ENCODE assay signal across 22 mouse cellular contexts in the genomic region with DNA sequence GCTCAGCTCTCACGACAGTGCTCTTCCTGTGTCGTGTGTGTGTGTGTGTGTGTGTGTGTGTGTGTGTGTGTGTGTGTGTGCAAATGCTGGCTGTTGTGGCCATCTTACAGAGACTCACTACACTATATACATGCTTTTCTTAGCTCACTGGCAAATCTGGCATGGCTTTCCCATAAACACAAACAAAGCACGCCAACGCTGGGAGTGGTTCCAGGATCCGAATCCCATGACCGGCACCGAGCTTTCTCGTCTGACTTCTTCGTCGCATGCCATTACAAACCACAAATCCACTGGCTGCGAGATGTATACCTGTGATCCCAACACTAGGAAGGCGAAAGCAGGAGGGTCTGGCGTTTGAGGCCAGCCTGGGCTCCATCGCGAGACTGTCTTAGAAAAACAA.
DNase-seq lines count a peak whose midpoint lies in the region; ATAC-seq and TF ChIP-seq lines count a peak whose summit lies in the region.
"Had no signal": no experiment of that assay in that cellular context is flagged by ENCODE, and none has a peak within 500 bp of the region (broad histone marks: within the 10 kb centered on the region; RNA-seq: fewer than 3 reads in every experiment).

No protein-coding gene starts in this region.

- H3K4me3 ChIP-seq in forebrain, postnatal 0 days (ENCODE audit: low read depth, low read length): no peak overlapping the region
- H3K4me3 ChIP-seq in forebrain, embryonic 12.5 days (replicated peaks): no peak overlapping the region
- H3K4me3 ChIP-seq: forebrain, embryonic 13.5 days; heart, embryonic 15.5 days; hindbrain, embryonic 13.5 days; kidney, embryonic 15.5 days; left cerebral cortex, adult 2 months; midbrain, embryonic 12.5 days; neural tube, embryonic 15.5 days had no signal

- DNase-seq in cerebellum, postnatal 10 days: peak; percentile 67 to 72
- DNase-seq in cerebellum, adult 8-10 months: no peak
- peak; percentile 62 for DNase-seq in forebrain, postnatal 0 days
- DNase-seq in left cerebral cortex, postnatal 4 days: peak; percentile 30
- no peak for DNase-seq in left cerebral cortex, postnatal 10 days (ENCODE audit: extremely low spot score in 1 of 2, low spot score in 2 of 2)
- DNase-seq in thymus, postnatal 4 days: peak; percentile 42
- no peak for DNase-seq in thymus, postnatal 10 days (ENCODE audit: low spot score in 2 of 2)
- DNase-seq: adrenal gland, postnatal 14 days; heart, postnatal 36 days; kidney, adult 11 months; kidney, postnatal 36 days; layer of hippocampus, adult 9-11 months; lung, postnatal 14 days had no signal

- no peaks in the 10 kb centered on the region for H3K36me3 ChIP-seq in forebrain, postnatal 0 days (ENCODE audit: insufficient read depth)
- no peaks in the 10 kb centered on the region for H3K36me3 ChIP-seq in forebrain, embryonic 12.5 days (replicated peaks)
- H3K36me3 ChIP-seq: heart, embryonic 15.5 days; hindbrain, embryonic 13.5 days; kidney, embryonic 15.5 days; midbrain, embryonic 12.5 days; neural tube, embryonic 15.5 days had no signal

- H3K4me1 ChIP-seq in forebrain, postnatal 0 days (ENCODE audit: insufficient read depth): no peaks in the 10 kb centered on the region; the same call in 1 of the 2 replicates
- H3K4me1 ChIP-seq in forebrain, embryonic 12.5 days: no peaks in the 10 kb centered on the region
- H3K4me1 ChIP-seq: forebrain, embryonic 13.5 days; heart, embryonic 15.5 days; hindbrain, embryonic 13.5 days; kidney, embryonic 15.5 days; midbrain, embryonic 12.5 days had no signal

- no peaks in the 10 kb centered on the region for H3K9me3 ChIP-seq in forebrain, postnatal 0 days (ENCODE audit: low read length)
- H3K9me3 ChIP-seq in forebrain, embryonic 12.5 days: no peaks in the 10 kb centered on the region
- H3K9me3 ChIP-seq: forebrain, embryonic 13.5 days; heart, embryonic 15.5 days; hindbrain, embryonic 13.5 days; kidney, embryonic 15.5 days; midbrain, embryonic 12.5 days; neural tube, embryonic 15.5 days had no signal

- H3K27ac ChIP-seq in forebrain, postnatal 0 days (ENCODE audit: low read depth, low read length): no peak overlapping the region
- no peak overlapping the region for H3K27ac ChIP-seq in forebrain, embryonic 12.5 days
- H3K27ac ChIP-seq: forebrain, embryonic 13.5 days; heart, embryonic 15.5 days; hindbrain, embryonic 13.5 days; kidney, embryonic 15.5 days; left cerebral cortex, adult 2 months; midbrain, embryonic 12.5 days; neural tube, embryonic 15.5 days; stomach, postnatal 0 days had no signal

- no peak for TF ChIP-seq CTCF in forebrain, postnatal 0 days (IDR thresholded peaks at IDR 0.05; ENCODE audit: low read depth)

- no peaks in the 10 kb centered on the region for H3K27me3 ChIP-seq in forebrain, postnatal 0 days (ENCODE audit: insufficient read depth, low read length)
- H3K27me3 ChIP-seq in forebrain, embryonic 12.5 days: no peaks in the 10 kb centered on the region
- H3K27me3 ChIP-seq: forebrain, embryonic 13.5 days; heart, embryonic 15.5 days; hindbrain, embryonic 13.5 days; kidney, embryonic 15.5 days; midbrain, embryonic 12.5 days; neural tube, embryonic 15.5 days had no signal

- no peak for ATAC-seq in forebrain, postnatal 0 days
- ATAC-seq in forebrain, embryonic 12.5 days (ENCODE audit: low FRiP score): no peak
- ATAC-seq: forebrain, embryonic 13.5 days had no signal

- whole genome bisulfite sequencing in forebrain, postnatal 0 days: 62% methylated on average over 15 of the region's 15 CpGs
- 92% methylated on average over 15 of the region's 15 CpGs for WGBS in forebrain, embryonic 12.5 days

- no peak overlapping the region for H3K9ac ChIP-seq in forebrain, postnatal 0 days
- H3K9ac ChIP-seq in forebrain, embryonic 12.5 days: no peak overlapping the region
- H3K9ac ChIP-seq: forebrain, embryonic 13.5 days; heart, embryonic 15.5 days; hindbrain, embryonic 13.5 days; kidney, embryonic 15.5 days; midbrain, embryonic 12.5 days; neural tube, embryonic 15.5 days had no signal

- intact Hi-C loops in left cerebral cortex, postnatal 4 days (cut with DNase I): no loop called here
- intact Hi-C loops in left cerebral cortex, postnatal 10 days (cut with DNase I): no loop called here

- H3K4me2 ChIP-seq in forebrain, postnatal 0 days (ENCODE audit: low read depth): no peak overlapping the region
- H3K4me2 ChIP-seq in forebrain, embryonic 12.5 days: no peak overlapping the region
- H3K4me2 ChIP-seq: forebrain, embryonic 13.5 days; heart, embryonic 15.5 days; hindbrain, embryonic 13.5 days; kidney, embryonic 15.5 days; midbrain, embryonic 12.5 days; neural tube, embryonic 15.5 days had no signal

Comparison
In these comparisons a context has a peak if more than half of its experiments do, and no peak if none do; other contexts are left out.
1. DNase-seq: peak in cerebellum, postnatal 10 days (2 of 2), forebrain, postnatal 0 days (single experiment), left cerebral cortex, postnatal 4 days (single experiment) and thymus, postnatal 4 days (single experiment); none in cerebellum, adult 8-10 months (single experiment), left cerebral cortex, postnatal 10 days (0 of 2) and thymus, postnatal 10 days (0 of 2).